Comparison of ENCODE assay signal across 12 mouse cellular contexts in the genomic region with DNA sequence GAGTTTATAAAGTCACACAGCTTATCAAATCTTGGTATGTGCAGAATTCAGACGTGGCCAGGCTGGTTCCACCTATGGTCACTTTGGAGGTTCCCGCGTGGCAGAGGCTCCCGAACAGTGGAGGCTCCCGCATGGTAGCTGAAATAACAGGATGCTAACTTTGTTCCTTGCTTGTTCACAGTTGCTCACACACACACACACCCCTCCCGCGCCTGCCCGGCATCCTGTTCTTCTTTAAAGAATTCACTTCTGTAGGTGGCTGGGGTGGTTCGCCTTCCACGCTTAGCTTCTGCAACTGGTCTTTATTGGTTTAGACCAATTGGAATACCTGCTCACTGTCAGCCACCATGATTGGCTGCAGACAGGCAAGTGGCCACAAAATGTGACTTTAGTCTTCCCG. TPM values are rescaled to one million over a fixed set of nuclear protein-coding genes. Genes with fewer than 3 reads are reported as not detected.
A peak's percentile ranks its signal among the peaks of the same experiment; 100 is the strongest.
DNase-seq lines count a peak whose midpoint lies in the region; ATAC-seq and TF ChIP-seq lines count a peak whose summit lies in the region.
"Had no signal": no experiment of that assay in that cellular context is flagged by ENCODE, and none has a peak within 500 bp of the region (broad histone marks: within the 10 kb centered on the region; RNA-seq: fewer than 3 reads in every experiment).

No protein-coding gene starts in this region.

- DNase-seq in heart, postnatal 14 days: no peak
- DNase-seq in stomach, postnatal 0 days (ENCODE audit: low spot score): no peak
- peak; percentile 66 for DNase-seq in thymus, postnatal 4 days
- no peak for DNase-seq in ovary, postnatal 36 days (ENCODE audit: low spot score)
- DNase-seq in embryonic facial prominence, embryonic 10.5 days (ENCODE audit: low spot score): no peak
- DNase-seq: adrenal gland, adult 2 months; cerebellum, postnatal 25 days had no signal

- TF ChIP-seq EP300 in stomach, postnatal 0 days (optimal IDR thresholded peaks at IDR 0.05): no peak

- intact Hi-C loops in heart, postnatal 14 days (cut with DNase I): no loop called here

- H3K36me3 ChIP-seq in heart, embryonic 15.5 days: no peaks in the 10 kb centered on the region
- no peaks in the 10 kb centered on the region for H3K36me3 ChIP-seq in stomach, embryonic 16.5 days (ENCODE audit: control insufficient read depth, insufficient read depth, low read length)
- H3K36me3 ChIP-seq in stomach, postnatal 0 days (ENCODE audit: control insufficient read depth, insufficient read depth, low read length): no peaks in the 10 kb centered on the region
- no peaks in the 10 kb centered on the region for H3K36me3 ChIP-seq in neural tube, embryonic 13.5 days
- no peaks in the 10 kb centered on the region for H3K36me3 ChIP-seq in embryonic facial prominence, embryonic 10.5 days (replicated peaks)
- H3K36me3 ChIP-seq: midbrain, embryonic 12.5 days had no signal

- H3K4me2 ChIP-seq in heart, embryonic 15.5 days: peak overlapping the region; percentile 39; the same call in 1 of the 2 replicates
- peak overlapping the region; percentile 30; the same call in 1 of the 2 replicates for H3K4me2 ChIP-seq in stomach, embryonic 16.5 days (ENCODE audit: low read depth, low read length)
- H3K4me2 ChIP-seq in stomach, postnatal 0 days (replicated peaks; ENCODE audit: low read depth): no peak overlapping the region
- H3K4me2 ChIP-seq in neural tube, embryonic 13.5 days: peak overlapping the region; percentile 39; the same call in 1 of the 2 replicates

- no peak for ATAC-seq in heart, embryonic 15.5 days (replicated peaks; ENCODE audit: insufficient number of reproducible peaks, insufficient read depth, low FRiP score, low read depth)
- ATAC-seq in stomach, embryonic 16.5 days (ENCODE audit: insufficient read depth, low FRiP score): no peak
- no peak for ATAC-seq in stomach, postnatal 0 days (ENCODE audit: low FRiP score, low TSS enrichment)
- ATAC-seq in neural tube, embryonic 13.5 days (ENCODE audit: low read depth): no peak

- TF ChIP-seq CTCF in stomach, postnatal 0 days (IDR thresholded peaks at IDR 0.05; ENCODE audit: low read depth): no peak

- no peak overlapping the region for H3K27ac ChIP-seq in heart, embryonic 15.5 days
- no peak overlapping the region for H3K27ac ChIP-seq in stomach, embryonic 16.5 days (ENCODE audit: low read length)
- no peak overlapping the region for H3K27ac ChIP-seq in stomach, postnatal 0 days (replicated peaks)
- H3K27ac ChIP-seq in neural tube, embryonic 13.5 days (replicated peaks): no peak overlapping the region
- H3K27ac ChIP-seq in embryonic facial prominence, embryonic 10.5 days (replicated peaks): no peak overlapping the region
- H3K27ac ChIP-seq: midbrain, embryonic 12.5 days had no signal

- 75% methylated on average over 11 of the region's 11 CpGs for WGBS in heart, embryonic 15.5 days
- 76% methylated on average over 11 of the region's 11 CpGs for WGBS in stomach, embryonic 16.5 days
- 79% methylated on average over 11 of the region's 11 CpGs for whole genome bisulfite sequencing in stomach, postnatal 0 days
- WGBS in neural tube, embryonic 13.5 days: 77% methylated on average over 11 of the region's 11 CpGs
- 87% methylated on average over 11 of the region's 11 CpGs for WGBS in embryonic facial prominence, embryonic 10.5 days

- no peaks in the 10 kb centered on the region for H3K27me3 ChIP-seq in heart, embryonic 15.5 days
- no peaks in the 10 kb centered on the region for H3K27me3 ChIP-seq in stomach, embryonic 16.5 days (ENCODE audit: control insufficient read depth, insufficient read depth, low read length)
- no peaks in the 10 kb centered on the region for H3K27me3 ChIP-seq in stomach, postnatal 0 days (ENCODE audit: control insufficient read depth, insufficient read depth, low read length)
- H3K27me3 ChIP-seq in neural tube, embryonic 13.5 days: no peaks in the 10 kb centered on the region
- peaks cover 9% of the 10 kb centered on the region; the same call in 1 of the 2 replicates for H3K27me3 ChIP-seq in embryonic facial prominence, embryonic 10.5 days (replicated peaks; ENCODE audit: low read depth, poor library complexity, severe bottlenecking)

- no peak overlapping the region for H3K9ac ChIP-seq in heart, embryonic 15.5 days
- H3K9ac ChIP-seq in stomach, embryonic 16.5 days (ENCODE audit: low read length): no peak overlapping the region
- no peak overlapping the region for H3K9ac ChIP-seq in stomach, postnatal 0 days (ENCODE audit: low read length)
- H3K9ac ChIP-seq in neural tube, embryonic 13.5 days: no peak overlapping the region
- H3K9ac ChIP-seq: lung, embryonic 14.5 days had no signal

- H3K4me3 ChIP-seq in heart, embryonic 15.5 days: no peak overlapping the region
- no peak overlapping the region for H3K4me3 ChIP-seq in stomach, embryonic 16.5 days (replicated peaks; ENCODE audit: low read length)
- H3K4me3 ChIP-seq in stomach, postnatal 0 days (ENCODE audit: low read depth, low read length): no peak overlapping the region
- no peak overlapping the region for H3K4me3 ChIP-seq in neural tube, embryonic 13.5 days
- no peak overlapping the region for H3K4me3 ChIP-seq in embryonic facial prominence, embryonic 10.5 days
- H3K4me3 ChIP-seq: midbrain, embryonic 12.5 days had no signal

- peaks cover 16% of the 10 kb centered on the region for H3K4me1 ChIP-seq in heart, embryonic 15.5 days (replicated peaks)
- 0 out of 2 replicates have a peak, but pooled peaks cover 3% of the 10 kb centered on the region for H3K4me1 ChIP-seq in stomach, embryonic 16.5 days (ENCODE audit: control insufficient read depth, insufficient read depth, low read length)
- H3K4me1 ChIP-seq in stomach, postnatal 0 days (replicated peaks; ENCODE audit: control insufficient read depth, insufficient read depth): no peaks in the 10 kb centered on the region; the same call in 1 of the 2 replicates
- peaks cover 37% of the 10 kb centered on the region for H3K4me1 ChIP-seq in neural tube, embryonic 13.5 days (replicated peaks)
- H3K4me1 ChIP-seq in embryonic facial prominence, embryonic 10.5 days: peaks cover 11% of the 10 kb centered on the region

- H3K9me3 ChIP-seq in heart, embryonic 15.5 days (replicated peaks): no peaks in the 10 kb centered on the region
- no peaks in the 10 kb centered on the region for H3K9me3 ChIP-seq in stomach, embryonic 16.5 days (replicated peaks; ENCODE audit: control insufficient read depth, low read length)
- no peaks in the 10 kb centered on the region for H3K9me3 ChIP-seq in stomach, postnatal 0 days (ENCODE audit: control insufficient read depth, low read length)
- H3K9me3 ChIP-seq in neural tube, embryonic 13.5 days: no peaks in the 10 kb centered on the region
- H3K9me3 ChIP-seq in embryonic facial prominence, embryonic 10.5 days: no peaks in the 10 kb centered on the region
- H3K9me3 ChIP-seq: midbrain, embryonic 12.5 days had no signal

RNA-seq across cellular contexts. Expression of a gene that starts 33.3 kb away (rescaled TPM):
- polyA plus RNA-seq in heart, embryonic 15.5 days (2015; fragmentation: Nextera tagmentation; extraction: Ambion mirVana): 26.9 and 37.9 TPM in 2 replicates
- 10 to 100 TPM; 31.1 to 36.3 TPM for total RNA-seq in heart, postnatal 14 days (2021)
- polyA plus RNA-seq in stomach, embryonic 16.5 days (2015; fragmentation: Nextera tagmentation; extraction: Ambion mirVana): 16.6 and 20.0 TPM in 2 replicates
- polyA plus RNA-seq in stomach, postnatal 0 days (2015; fragmentation: Nextera tagmentation; extraction: Ambion mirVana): 19.5 and 20.1 TPM in 2 replicates
- 28.8 and 33.6 TPM in 2 replicates for polyA plus RNA-seq in neural tube, embryonic 13.5 days (2015; fragmentation: Nextera tagmentation; extraction: Ambion mirVana)
- polyA plus RNA-seq in embryonic facial prominence, embryonic 10.5 days (2016; fragmentation: Nextera tagmentation; extraction: Ambion mirVana): 18.9 and 24.5 TPM in 2 replicates

RNA-seq across cellular contexts. Expression of a gene that starts 41.6 kb away (rescaled TPM):
- polyA plus RNA-seq in heart, embryonic 15.5 days (2015; fragmentation: Nextera tagmentation; extraction: Ambion mirVana): 23.8 and 27.7 TPM in 2 replicates
- total RNA-seq in heart, postnatal 14 days (2021): 10 to 100 TPM; 12.9 to 14.2 TPM
- polyA plus RNA-seq in stomach, embryonic 16.5 days (2015; fragmentation: Nextera tagmentation; extraction: Ambion mirVana): 31.0 and 32.4 TPM in 2 replicates
- polyA plus RNA-seq in stomach, postnatal 0 days (2015; fragmentation: Nextera tagmentation; extraction: Ambion mirVana): 30.4 and 31.8 TPM in 2 replicates
- polyA plus RNA-seq in neural tube, embryonic 13.5 days (2015; fragmentation: Nextera tagmentation; extraction: Ambion mirVana): 33.3 and 36.0 TPM in 2 replicates
- polyA plus RNA-seq in embryonic facial prominence, embryonic 10.5 days (2016; fragmentation: Nextera tagmentation; extraction: Ambion mirVana): 36.6 and 37.9 TPM in 2 replicates
